Mouse (Mus musculus) gastrocnemius, adult 8-10 months (tissue): ENCODE measurements around the gene Gm7324. TPM values are rescaled to one million over a fixed set of nuclear protein-coding genes. Genes with fewer than 3 reads are reported as not detected.
"Not testable (repeated sequence)": the region's sequence is repeated elsewhere in the genome, so short reads cannot be mapped to it uniquely, and the experiment has no call there.

Experiments
- DNase-seq, 2 experiments: peaks; one replicate each; pipeline ENCODE4 v3.0.0; 2022; ENCODE audit warnings: low spot score in 2 of 2
- total RNA-seq, 4 experiments: library from RNA; stranded (reverse); gene quantifications; 2 replicates each; pipeline ENCODE4 v1.2.4; 2022

The Gm7324 gene
- under 1 TPM in 1 of 4 experiments, not detected in 3; 0.43 TPM for total RNA-seq

DNA sequence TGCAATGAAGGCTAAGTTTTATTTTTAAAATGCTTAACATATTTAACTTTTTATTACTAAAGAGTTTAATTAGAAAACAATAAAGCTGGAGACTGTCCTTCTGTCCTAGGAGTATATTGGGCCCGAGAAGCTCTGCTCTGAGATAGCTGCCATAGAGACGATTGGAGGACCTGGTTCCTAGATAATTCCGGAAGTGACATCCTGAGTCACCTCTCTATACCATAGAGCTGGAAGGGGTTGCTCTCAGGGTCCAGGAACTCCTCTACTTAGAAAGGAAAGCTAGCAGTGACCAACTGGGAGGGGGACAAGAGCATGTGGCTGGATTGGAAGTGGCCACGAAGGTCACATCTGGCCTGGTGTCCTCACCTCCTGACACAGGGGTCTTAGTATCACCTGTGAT is at the start of gene Gm7324:
Gene Gm7324 (plus strand): TSS at position 208 of the 400 bp plus-strand sequence.
- DNase-seq, result not testable (repeated sequence)

DNA sequence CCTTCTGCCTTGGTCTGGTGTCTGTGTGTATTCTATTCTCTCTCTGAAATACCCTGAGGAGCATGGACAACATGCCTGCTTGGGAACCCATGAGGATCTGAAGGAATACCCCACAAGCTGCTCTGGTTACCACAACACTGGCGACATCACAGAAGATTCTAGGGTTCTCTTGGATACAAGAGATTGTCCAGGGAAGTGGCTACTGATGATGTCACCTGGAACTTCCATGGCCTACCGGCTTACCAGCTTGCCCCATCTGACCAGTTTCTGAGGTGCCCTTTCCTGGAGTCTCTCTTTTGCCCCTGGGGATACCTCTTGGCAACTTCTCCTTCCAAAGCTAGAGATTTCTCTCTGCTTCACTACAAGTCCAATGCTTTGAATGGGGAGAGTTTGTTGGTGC is 20.5 kb upstream of the Gm7324 start, which contains the start of gene Gm8165:
Gene Gm8165 (minus strand): TSS at position 101 of the 400 bp plus-strand sequence.
- DNase-seq, result not testable (repeated sequence)

DNA sequence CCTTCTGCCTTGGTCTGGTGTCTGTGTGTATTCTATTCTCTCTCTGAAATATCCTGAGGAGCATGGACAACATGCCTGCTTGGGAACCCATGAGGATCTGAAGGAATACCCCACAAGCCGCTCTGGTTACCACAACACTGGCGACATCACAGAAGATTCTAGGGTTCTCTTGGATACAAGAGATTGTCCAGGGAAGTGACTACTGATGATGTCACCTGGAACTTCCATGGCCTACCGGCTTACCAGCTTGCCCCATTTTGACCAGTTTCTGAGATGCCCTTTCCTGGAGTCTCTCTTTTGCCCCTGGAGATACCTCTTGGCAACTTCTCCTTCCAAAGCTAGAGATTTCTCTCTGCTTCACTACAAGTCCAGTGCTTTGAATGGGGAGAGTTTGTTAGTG is 29.8 kb downstream of the Gm7324 start, which contains the start of gene Gm16506:
Gene Gm16506 (minus strand): TSS at position 101 of the 400 bp plus-strand sequence.
- DNase-seq, result not testable (repeated sequence)

DNA sequence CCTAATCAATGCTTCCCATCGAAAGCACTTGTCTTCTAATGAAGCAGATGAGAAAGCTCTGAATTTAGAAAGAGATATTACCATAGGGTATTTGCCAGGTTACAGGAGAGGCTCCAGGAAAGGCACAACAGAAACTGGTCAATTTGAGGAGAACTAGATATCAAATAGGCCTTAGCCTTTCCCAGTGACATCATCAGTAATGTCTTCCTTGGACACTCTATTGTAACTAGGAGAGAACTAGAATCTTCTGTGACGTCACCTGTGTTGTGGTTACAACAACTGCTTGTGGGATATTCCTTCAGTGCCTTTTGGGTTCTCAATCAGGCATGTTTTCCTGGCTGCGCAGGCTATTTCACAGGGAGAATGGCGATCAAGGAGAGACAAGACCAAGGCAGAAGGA is 49.9 kb downstream of the Gm7324 start, which contains the start of gene Gm6526:
Gene Gm6526 (plus strand): TSS at position 301 of the 400 bp plus-strand sequence.
- DNase-seq, result not testable (repeated sequence)

Other genes starting within 250 kb of the Gm7324 start
- gene Gm5799, start 154.3 kb upstream of the Gm7324 start, total RNA-seq, result not detected
- gene Gm17654, start 118.7 kb upstream of the Gm7324 start, total RNA-seq, result not detected
- not detected for gene Gm10375, start 89.8 kb upstream of the Gm7324 start, total RNA-seq
- not detected for gene Gm8165, start 20.6 kb upstream of the Gm7324 start, total RNA-seq
- gene Gm16506, start 29.7 kb downstream of the Gm7324 start, total RNA-seq, result not detected
- not detected for gene Gm6526, start 50.0 kb downstream of the Gm7324 start, total RNA-seq
- not detected for gene Gm8180, start 86.9 kb downstream of the Gm7324 start, total RNA-seq
- gene Ear1, start 177.7 kb downstream of the Gm7324 start, total RNA-seq, result not detected
- not detected for gene Ear10, start 225.7 kb downstream of the Gm7324 start, total RNA-seq
- under 1 TPM in 3 of 4 experiments, not detected in 1; 0.13 to 0.22 (median 0.17) TPM for gene Gm8113, start 227.6 kb downstream of the Gm7324 start, total RNA-seq